ENCODE assay signal across 10 mouse cellular contexts in genomic region chr15:94112801-94113200, GRCm38 (mm10).
DNase-seq lines count a peak whose midpoint lies in the region; ATAC-seq and TF ChIP-seq lines count a peak whose summit lies in the region.
"Had no signal": no experiment of that assay in that cellular context is flagged by ENCODE, and none has a peak within 500 bp of the region (broad histone marks: within the 10 kb centered on the region; RNA-seq: fewer than 3 reads in every experiment).

No protein-coding gene starts in this region.

- ATAC-seq in heart, embryonic 11.5 days (replicated peaks; ENCODE audit: insufficient number of reproducible peaks, low FRiP score, low TSS enrichment), result no peak
- no peak for ATAC-seq in midbrain, embryonic 14.5 days (ENCODE audit: low FRiP score, low TSS enrichment)
- ATAC-seq: liver, embryonic 12.5 days had no signal

- no peak for TF ChIP-seq POLR2A in lung, adult 2 months (IDR thresholded peaks at IDR 0.05; ENCODE audit: borderline replicate concordance, extremely low read depth, low read depth, low read length)

- no peak for TF ChIP-seq CTCF in lung, adult 2 months (IDR thresholded peaks at IDR 0.05; ENCODE audit: insufficient read depth, low read length)

- H3K9ac ChIP-seq in heart, embryonic 11.5 days (ENCODE audit: low read depth, low read length), result no peak overlapping the region
- no peak overlapping the region for H3K9ac ChIP-seq in midbrain, embryonic 14.5 days (replicated peaks; ENCODE audit: low read length)
- H3K9ac ChIP-seq: embryonic facial prominence, embryonic 13.5 days; hindbrain, embryonic 12.5 days; liver, embryonic 12.5 days had no signal

- H3K27ac ChIP-seq in heart, embryonic 11.5 days (ENCODE audit: low read depth, low read length), result no peak overlapping the region
- no peak overlapping the region for H3K27ac ChIP-seq in midbrain, embryonic 14.5 days (replicated peaks; ENCODE audit: low read depth, low read length)
- H3K27ac ChIP-seq: embryonic facial prominence, embryonic 13.5 days; hindbrain, embryonic 12.5 days; liver, embryonic 12.5 days had no signal

- H3K4me3 ChIP-seq in heart, embryonic 11.5 days (ENCODE audit: low read depth, low read length), result no peak overlapping the region
- H3K4me3 ChIP-seq in lung, adult 2 months (replicated peaks; ENCODE audit: extremely low read depth, low read depth, low read length), result no peak overlapping the region
- no peak overlapping the region for H3K4me3 ChIP-seq in midbrain, embryonic 14.5 days (replicated peaks; ENCODE audit: low read depth, low read length)
- H3K4me3 ChIP-seq: embryonic facial prominence, embryonic 13.5 days; hindbrain, embryonic 12.5 days; liver, embryonic 12.5 days had no signal

- DNase-seq in heart, postnatal 10 days, result peak; percentile 5 to 17
- DNase-seq in lung, postnatal 10 days, result peak; percentile 36
- DNase-seq in lung, adult 2 months, result no peak
- peak; percentile 31 for DNase-seq in adrenal gland, postnatal 25 days
- DNase-seq in layer of hippocampus, postnatal 14 days (ENCODE audit: low spot score in 2 of 2), result peak; percentile 31 to 66
- no peak for DNase-seq in midbrain, embryonic 14.5 days

- H3K9me3 ChIP-seq in heart, embryonic 11.5 days (replicated peaks; ENCODE audit: control insufficient read depth, low read length), result peaks cover 2% of the 10 kb centered on the region; the same call in 1 of the 2 replicates
- no peaks in the 10 kb centered on the region for H3K9me3 ChIP-seq in midbrain, embryonic 14.5 days (ENCODE audit: control insufficient read depth, low read length)
- H3K9me3 ChIP-seq: embryonic facial prominence, embryonic 13.5 days; liver, embryonic 12.5 days had no signal

- WGBS in heart, embryonic 11.5 days (ENCODE audit: insufficient replicate concordance), result 72% methylated on average over 5 of the region's 5 CpGs
- 65% methylated on average over 5 of the region's 5 CpGs for WGBS in lung, adult 2 months
- 84% methylated on average over 5 of the region's 5 CpGs for WGBS in midbrain, embryonic 14.5 days

- H3K36me3 ChIP-seq in heart, embryonic 11.5 days (ENCODE audit: control insufficient read depth, insufficient read depth, low read length), result no peaks in the 10 kb centered on the region
- no peaks in the 10 kb centered on the region for H3K36me3 ChIP-seq in midbrain, embryonic 14.5 days (ENCODE audit: control insufficient read depth, insufficient read depth, low read length)
- H3K36me3 ChIP-seq: embryonic facial prominence, embryonic 13.5 days; hindbrain, embryonic 12.5 days; liver, embryonic 12.5 days had no signal

- no peaks in the 10 kb centered on the region for H3K27me3 ChIP-seq in heart, embryonic 11.5 days (ENCODE audit: control insufficient read depth, insufficient read depth, low read length)
- H3K27me3 ChIP-seq in midbrain, embryonic 14.5 days (ENCODE audit: control insufficient read depth, insufficient read depth, low read length), result no peaks in the 10 kb centered on the region
- H3K27me3 ChIP-seq: embryonic facial prominence, embryonic 13.5 days; hindbrain, embryonic 12.5 days; liver, embryonic 12.5 days had no signal

- no peaks in the 10 kb centered on the region for H3K4me1 ChIP-seq in heart, embryonic 11.5 days (ENCODE audit: control insufficient read depth, insufficient read depth, low read length)
- no peaks in the 10 kb centered on the region for H3K4me1 ChIP-seq in lung, adult 2 months (ENCODE audit: control insufficient read depth, insufficient read depth, low read length)
- H3K4me1 ChIP-seq in midbrain, embryonic 14.5 days (ENCODE audit: control insufficient read depth, insufficient read depth, low read length), result no peaks in the 10 kb centered on the region
- H3K4me1 ChIP-seq: embryonic facial prominence, embryonic 13.5 days; hindbrain, embryonic 12.5 days; liver, embryonic 12.5 days had no signal

- no peak overlapping the region for H3K4me2 ChIP-seq in heart, embryonic 11.5 days
- no peak overlapping the region for H3K4me2 ChIP-seq in midbrain, embryonic 14.5 days (ENCODE audit: low read length)
- H3K4me2 ChIP-seq: embryonic facial prominence, embryonic 13.5 days; hindbrain, embryonic 12.5 days; liver, embryonic 12.5 days had no signal

- intact Hi-C loops in heart, postnatal 10 days (cut with DNase I), result no loop called here

Comparison
In these comparisons a context has a peak if more than half of its experiments do, and no peak if none do; other contexts are left out.
1. DNase-seq: peak in heart, postnatal 10 days (2 of 2), lung, postnatal 10 days (single experiment), adrenal gland, postnatal 25 days (single experiment) and layer of hippocampus, postnatal 14 days (2 of 2); none in lung, adult 2 months (single experiment) and midbrain, embryonic 14.5 days (single experiment).